Comparison of ENCODE assay signal across 8 mouse cellular contexts in the genomic region with DNA sequence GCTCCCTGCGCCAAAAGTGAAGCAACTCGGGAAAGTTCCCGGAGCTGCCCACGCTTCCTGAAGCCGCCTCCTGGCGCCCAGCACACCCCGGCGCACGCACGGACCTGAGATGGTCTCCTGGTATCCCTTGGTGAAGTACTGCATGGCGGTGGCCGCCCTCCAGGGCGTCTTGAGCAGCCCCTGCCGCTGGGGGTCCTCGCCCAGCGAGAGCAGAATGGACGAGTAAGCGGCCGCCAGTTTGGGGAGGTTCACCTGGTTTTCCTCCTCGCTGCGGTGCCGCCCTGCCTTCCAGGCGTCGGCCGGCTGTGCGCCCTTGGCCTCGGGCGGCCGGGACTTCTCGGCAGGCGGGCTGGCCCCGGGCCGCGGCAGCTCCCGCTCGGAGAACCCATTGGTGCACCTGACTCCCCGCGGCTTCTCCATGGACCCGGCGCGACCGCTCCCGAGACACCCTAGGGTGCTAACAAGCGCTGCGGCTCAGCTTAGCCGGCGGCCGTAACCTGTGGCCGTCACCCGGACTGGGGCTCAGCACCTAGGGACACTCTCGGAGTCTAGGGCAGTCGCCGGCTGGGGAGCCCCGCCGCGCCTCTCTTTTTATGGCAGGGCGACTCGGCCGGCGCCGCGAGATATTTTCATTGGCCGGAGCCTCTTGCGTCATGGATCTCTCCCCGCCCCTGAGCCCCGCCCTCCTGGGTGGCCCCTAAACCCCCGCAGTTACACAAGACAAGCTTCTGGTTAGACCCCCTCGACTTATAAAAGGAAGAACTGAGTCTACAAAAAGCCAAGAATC. TPM values are rescaled to one million over a fixed set of nuclear protein-coding genes. Genes with fewer than 3 reads are reported as not detected.
DNase-seq lines count a peak whose midpoint lies in the region; ATAC-seq lines count a peak whose summit lies in the region.

A gene (minus strand): TSS at position 566 of the 787 bp plus-strand sequence.

- H3K4me3 ChIP-seq in megakaryocyte, embryonic 14.5 days (replicated peaks) = peak within 1 kb of the TSS; percentile 93

- no peaks in the 10 kb centered on the region for H3K36me3 ChIP-seq in megakaryocyte, embryonic 14.5 days (replicated peaks; ENCODE audit: low read length)

- ATAC-seq in common myeloid progenitor, adult 5-6 weeks (replicated peaks; ENCODE audit: low read depth, poor library complexity, severe bottlenecking) = peak; percentile 65
- peak; percentile 54 for ATAC-seq in inflammation-experienced regulatory T-cells, adult 6 months

- DNase-seq in T-cell, adult 2 months (ENCODE audit: low spot score) = peak; percentile 81
- peak; percentile 51 to 61 for DNase-seq in gastrocnemius, adult 8-10 months (ENCODE audit: low spot score in 2 of 2)
- DNase-seq in left cerebral cortex, adult 9 months (ENCODE audit: low spot score in 2 of 2) = peak; percentile 3 to 53
- DNase-seq in right cerebral cortex, postnatal 10 days (ENCODE audit: low spot score in 2 of 2) = peak; percentile 73 to 78
- peak; percentile 76 for DNase-seq in urinary bladder, postnatal 14 days (ENCODE audit: low spot score)

- peaks cover 6% of the 10 kb centered on the region for H3K27me3 ChIP-seq in megakaryocyte, embryonic 14.5 days (replicated peaks)

- H3K9me3 ChIP-seq in megakaryocyte, embryonic 14.5 days = peaks cover 4% of the 10 kb centered on the region; the same call in 1 of the 2 replicates

- peaks cover 21% of the 10 kb centered on the region for H3K4me1 ChIP-seq in megakaryocyte, embryonic 14.5 days

RNA-seq across cellular contexts. Expression of the gene that starts here (rescaled TPM):
- total RNA-seq in common myeloid progenitor, adult 5-6 weeks (2017) = 4.3 and 7.2 TPM in 2 replicates
- total RNA-seq in gastrocnemius, adult 8-10 months (2022) = 1 to 10 TPM; 1.7 to 2.6 (median 2.4) TPM
- polyA plus RNA-seq in inflammation-experienced regulatory T-cells, adult 6 months (2017; shearing (Covaris generic)) = 1 to 10 TPM; 2.3 to 4.1 (median 3.8) TPM
- 3.1 TPM in 1 of 2 replicates, not detected in the other for polyA plus RNA-seq in megakaryocyte, embryonic 14.5 days (2012; ENCODE audit: insufficient read depth, low replicate concordance)

Comparison
In these comparisons a context has a peak if more than half of its experiments do, and no peak if none do; other contexts are left out.
1. Peak in every context shown above with its lines: DNase-seq, ATAC-seq and H3K4me3 ChIP-seq.
2. DNase-seq: peak in every context shown above with its lines; median percentile 81 in T-cell, adult 2 months; 76 in urinary bladder, postnatal 14 days; 76 in right cerebral cortex, postnatal 10 days; 56 in gastrocnemius, adult 8-10 months; 28 in left cerebral cortex, adult 9 months.